Mouse (Mus musculus) layer of hippocampus, adult 18-20 months (tissue): ENCODE measurements at regions not wholly inside any gene's neighbourhood (a gene's known extent, or its start where the extent isn't known, plus 50 kb on each side); places are given as distances from the start of the nearest gene placed in this dataset.

ENCODE experiments used
- DNase-seq, 2 experiments: peaks; one replicate each; pipeline ENCODE4 v3.0.0; 2022; ENCODE audit warnings: low spot score in 2 of 2

DNA sequence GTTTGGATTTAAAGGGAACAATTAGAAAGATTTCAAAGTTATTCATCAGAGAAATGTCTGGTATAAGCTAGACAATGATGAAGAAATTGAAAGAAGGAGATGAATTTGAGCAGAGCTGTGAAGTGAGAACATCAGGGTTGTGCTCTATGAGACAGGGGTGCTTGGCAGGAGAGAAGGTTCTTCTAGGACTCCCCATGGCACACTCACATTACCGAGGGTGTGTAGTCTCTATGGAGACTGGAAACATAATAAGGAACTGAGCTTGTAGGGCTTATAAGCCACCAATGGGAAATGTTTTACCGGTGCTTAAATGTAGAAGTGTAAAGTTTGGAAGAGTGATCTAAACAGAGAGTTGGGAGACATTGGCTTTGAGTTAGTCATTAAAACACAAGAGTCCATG is 889.9 kb downstream of the Stim2 start:
- DNase-seq = no peak

DNA sequence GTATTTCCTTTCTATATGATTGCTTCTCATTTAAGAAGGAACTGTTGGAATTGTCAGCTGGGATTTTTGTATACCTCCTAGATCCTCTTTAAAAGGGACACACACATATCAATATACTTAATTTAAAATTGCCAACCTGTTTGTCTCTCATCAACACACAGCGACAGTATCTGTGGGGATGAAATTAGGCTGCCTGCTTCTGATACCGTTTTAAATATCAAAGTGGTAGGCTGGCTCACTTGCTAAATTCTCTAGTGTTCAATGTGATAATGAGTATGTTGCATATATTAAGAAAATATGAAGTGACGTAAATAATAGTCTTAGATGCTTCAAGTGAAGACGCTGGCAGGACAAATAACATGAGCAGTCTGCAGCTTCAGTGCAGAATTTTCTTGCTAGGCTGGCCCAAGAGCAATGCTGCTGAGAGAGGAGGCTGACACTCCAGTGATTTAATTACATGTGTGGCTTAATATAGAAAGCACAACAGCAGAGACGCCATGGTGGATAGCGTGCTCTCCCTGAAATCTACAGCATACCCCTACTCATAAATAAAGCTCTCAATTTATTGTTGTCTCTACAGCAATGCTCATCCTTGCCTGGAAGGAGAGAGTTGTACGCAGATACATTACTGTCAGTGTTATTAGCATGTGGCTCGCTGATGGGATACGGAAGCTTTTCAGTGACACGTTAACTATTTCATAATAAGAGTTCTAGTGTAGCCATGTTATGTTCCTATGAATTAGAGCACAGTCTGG is 896.4 kb downstream of the Stim2 start:
- peak in 1 of 2 experiments; percentile 19 for DNase-seq
